Mouse (Mus musculus): ENCODE data around the gene Vps53. TPM values are rescaled to one million over a fixed set of nuclear protein-coding genes. Genes with fewer than 3 reads are reported as not detected.

The Vps53 gene
- total RNA-seq, 1 experiment from 2014 or later, result 47.8 TPM

DNA sequence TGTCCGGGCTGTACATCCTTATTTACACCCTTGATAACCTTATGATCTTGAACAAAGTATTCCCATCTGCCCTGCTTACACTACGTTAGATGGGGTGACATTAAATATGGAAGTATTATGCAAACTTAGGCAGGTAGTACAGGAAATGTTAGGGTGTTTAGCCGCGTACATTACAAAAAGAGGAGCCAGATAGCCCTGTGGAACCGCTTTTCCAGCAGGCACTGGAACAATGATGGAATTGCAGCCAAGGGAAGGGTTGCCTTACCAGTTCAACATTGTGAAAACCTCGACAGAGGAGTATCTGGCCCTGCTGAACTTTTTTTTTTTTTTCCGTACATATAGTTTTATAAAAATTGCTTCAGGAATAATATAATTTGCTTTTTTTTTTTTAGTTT is 696 bp upstream of the Vps53 start:
- ATAC-seq (replicated peaks in 1 of 2; ENCODE audit: insufficient read depth in 1 of 2, low FRiP score in 2 of 2, low TSS enrichment in 1 of 2, low read depth in 1 of 2, poor library complexity in 2 of 2, severe bottlenecking in 2 of 2), result no peak

DNA sequence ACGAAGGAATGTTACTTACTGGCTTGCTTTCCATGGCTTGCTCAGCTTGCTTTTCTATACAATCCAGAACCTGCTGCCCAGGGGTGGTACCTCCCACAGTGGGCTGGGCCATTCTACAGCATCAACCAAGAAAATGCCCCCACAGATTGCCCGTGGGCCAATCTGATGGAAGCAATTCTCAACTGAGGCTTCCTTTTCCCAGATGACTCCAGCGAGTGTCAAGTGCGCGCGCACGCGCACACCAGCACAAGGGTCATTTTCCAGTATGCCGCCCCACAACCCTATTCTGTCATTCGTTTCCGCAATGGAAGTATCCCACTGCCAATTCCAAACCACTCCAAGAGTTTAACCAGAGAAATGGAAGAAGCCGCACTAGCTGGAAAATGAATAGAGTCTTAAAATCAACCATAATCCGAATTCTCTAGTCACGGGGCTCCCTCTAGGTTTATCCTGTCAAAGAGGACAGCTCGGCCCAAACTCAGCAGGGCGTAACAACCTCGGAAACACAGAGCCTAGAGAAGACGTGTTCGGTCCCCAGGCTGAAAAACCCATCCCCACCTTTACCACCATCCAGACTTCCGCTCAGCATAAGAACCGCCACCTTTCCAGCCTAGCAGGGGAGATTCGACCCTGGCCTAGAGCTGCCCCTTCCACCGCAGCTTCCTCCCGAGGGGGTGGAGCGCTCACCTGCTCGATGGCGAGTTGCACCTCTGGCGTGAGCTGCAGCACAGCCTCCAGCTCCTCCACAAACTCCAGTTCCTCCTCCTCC is 537 bp downstream of the Vps53 start:
- ATAC-seq (replicated peaks in 1 of 2; ENCODE audit: insufficient read depth in 1 of 2, low FRiP score in 2 of 2, low TSS enrichment in 1 of 2, low read depth in 1 of 2, poor library complexity in 2 of 2, severe bottlenecking in 2 of 2), result peak; percentile 47 to 70

- ATAC-seq (replicated peaks in 1 of 2; ENCODE audit: insufficient read depth in 1 of 2, low FRiP score in 2 of 2, low TSS enrichment in 1 of 2, low read depth in 1 of 2, poor library complexity in 2 of 2, severe bottlenecking in 2 of 2), result no peak
Observed at GRCm38 (mm10) chr11:76170207-76170606, 9.2 kb downstream of the Vps53 start.

DNA sequence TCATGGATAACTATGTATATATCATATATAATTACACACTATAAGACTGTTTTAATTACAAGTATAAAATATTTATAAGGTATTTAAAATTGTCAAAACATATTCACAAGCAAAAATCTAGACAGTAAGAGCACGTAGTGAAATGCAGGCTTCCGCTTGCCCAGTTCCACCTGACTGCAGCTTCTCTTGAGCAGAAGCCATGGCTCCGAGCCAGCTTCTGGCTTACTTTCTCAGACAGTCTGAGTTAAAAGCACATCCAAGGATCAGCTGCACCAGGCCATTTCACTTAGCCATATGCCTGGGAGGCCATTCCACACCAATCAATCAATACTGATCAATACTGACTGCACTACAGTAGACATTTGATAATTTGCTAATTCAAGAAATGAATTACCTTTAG is 10.5 kb downstream of the Vps53 start:
- no peak for ATAC-seq (replicated peaks in 1 of 2; ENCODE audit: insufficient read depth in 1 of 2, low FRiP score in 2 of 2, low TSS enrichment in 1 of 2, low read depth in 1 of 2, poor library complexity in 2 of 2, severe bottlenecking in 2 of 2)

- ATAC-seq (replicated peaks in 1 of 2; ENCODE audit: insufficient read depth in 1 of 2, low FRiP score in 2 of 2, low TSS enrichment in 1 of 2, low read depth in 1 of 2, poor library complexity in 2 of 2, severe bottlenecking in 2 of 2), result peak; percentile 25 to 46; a peak in 2 of 4 replicates
Observed at GRCm38 (mm10) chr11:76167079-76167765, 12.2 kb downstream of the Vps53 start.

DNA sequence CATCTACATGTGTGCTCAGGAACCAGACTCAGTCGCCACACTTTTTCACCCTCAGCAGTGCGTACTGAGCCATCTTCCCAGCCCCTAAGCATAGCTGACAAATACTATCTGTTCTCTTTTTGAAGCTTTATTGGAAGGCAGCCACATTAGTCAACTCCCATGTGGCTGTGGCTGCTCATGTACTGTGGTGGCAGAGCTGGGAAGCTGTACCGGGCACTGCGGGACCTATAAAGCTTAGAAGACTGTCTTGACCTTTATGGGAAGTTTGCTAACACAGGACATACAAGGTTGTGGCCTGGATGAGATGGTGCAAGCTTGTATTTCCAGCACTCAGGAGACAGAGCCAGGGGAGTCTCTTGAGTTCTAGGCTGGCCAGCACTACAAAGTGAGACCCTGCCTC is 12.8 kb downstream of the Vps53 start:
- no peak; a peak in 1 of 4 replicates for ATAC-seq (replicated peaks in 1 of 2; ENCODE audit: insufficient read depth in 1 of 2, low FRiP score in 2 of 2, low TSS enrichment in 1 of 2, low read depth in 1 of 2, poor library complexity in 2 of 2, severe bottlenecking in 2 of 2)

- ATAC-seq (replicated peaks in 1 of 2; ENCODE audit: insufficient read depth in 1 of 2, low FRiP score in 2 of 2, low TSS enrichment in 1 of 2, low read depth in 1 of 2, poor library complexity in 2 of 2, severe bottlenecking in 2 of 2), result no peak
Observed at GRCm38 (mm10) chr11:76160251-76160650, 19.2 kb downstream of the Vps53 start.

DNA sequence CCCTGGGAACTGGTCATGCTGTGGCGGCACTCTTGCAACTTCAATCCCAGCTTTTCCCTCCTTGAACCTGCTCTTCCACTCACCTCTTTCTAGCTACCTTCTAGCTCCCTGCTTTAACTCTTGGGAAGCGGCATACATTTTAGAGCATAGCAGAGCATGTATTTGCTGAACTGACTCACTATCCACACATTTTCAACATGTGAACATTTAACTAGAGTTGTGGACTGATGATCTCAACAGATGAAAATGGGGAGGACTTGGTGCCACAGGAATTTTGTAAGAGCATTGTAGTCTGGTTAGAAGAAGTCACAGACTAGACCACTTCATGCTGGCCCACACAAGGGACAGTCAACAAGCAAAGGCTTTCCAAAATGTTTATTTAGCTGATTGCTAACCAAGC is 21.1 kb downstream of the Vps53 start:
- ATAC-seq (replicated peaks in 1 of 2; ENCODE audit: insufficient read depth in 1 of 2, low FRiP score in 2 of 2, low TSS enrichment in 1 of 2, low read depth in 1 of 2, poor library complexity in 2 of 2, severe bottlenecking in 2 of 2), result no peak

DNA sequence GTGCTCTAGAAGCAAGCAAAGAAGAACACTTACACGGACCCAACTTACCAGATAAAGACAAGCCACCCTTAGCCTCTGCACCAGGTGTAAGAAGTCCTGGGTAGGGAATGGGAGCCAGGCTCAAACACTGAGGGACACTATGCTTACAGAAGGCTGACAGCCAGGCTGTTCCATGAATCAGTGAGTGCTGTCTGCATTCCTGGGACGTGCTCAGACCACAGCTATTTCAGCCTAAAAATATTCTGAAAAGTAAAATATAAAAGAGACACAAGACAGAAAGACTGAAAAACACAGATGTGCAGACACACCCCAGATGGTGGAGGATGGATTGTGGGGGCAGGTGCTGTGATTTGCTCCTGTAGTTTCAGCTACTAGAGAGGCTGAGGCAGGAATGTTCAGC is 24.6 kb downstream of the Vps53 start:
- no peak for ATAC-seq (replicated peaks in 1 of 2; ENCODE audit: insufficient read depth in 1 of 2, low FRiP score in 2 of 2, low TSS enrichment in 1 of 2, low read depth in 1 of 2, poor library complexity in 2 of 2, severe bottlenecking in 2 of 2)

DNA sequence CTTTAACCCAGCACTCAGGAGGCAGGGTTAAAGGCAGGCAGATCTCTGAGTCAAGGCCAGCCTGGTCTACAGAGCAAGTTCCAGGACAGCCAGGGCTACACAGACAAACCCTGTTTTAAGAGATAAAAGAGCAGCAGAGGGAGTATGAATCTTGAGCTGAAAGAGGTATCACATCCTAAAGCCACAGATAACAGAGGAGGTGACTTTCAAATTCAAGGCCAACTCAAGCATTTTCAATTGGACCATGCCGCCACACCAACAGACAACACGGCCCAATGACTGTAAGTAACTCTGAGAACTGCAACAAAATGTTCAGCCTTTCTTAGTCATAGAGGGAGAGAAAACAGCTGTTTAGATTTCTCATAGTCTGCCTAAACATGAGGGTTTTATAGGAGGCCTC is 25.2 kb downstream of the Vps53 start:
- no peak for ATAC-seq (replicated peaks in 1 of 2; ENCODE audit: insufficient read depth in 1 of 2, low FRiP score in 2 of 2, low TSS enrichment in 1 of 2, low read depth in 1 of 2, poor library complexity in 2 of 2, severe bottlenecking in 2 of 2)

GRCm38 (mm10) chr11:76153236-76153951 is 26.1 kb downstream of the Vps53 start:
- ATAC-seq (replicated peaks in 1 of 2; ENCODE audit: insufficient read depth in 1 of 2, low FRiP score in 2 of 2, low TSS enrichment in 1 of 2, low read depth in 1 of 2, poor library complexity in 2 of 2, severe bottlenecking in 2 of 2), result peak; percentile 61 to 71; a peak in 3 of 4 replicates

DNA sequence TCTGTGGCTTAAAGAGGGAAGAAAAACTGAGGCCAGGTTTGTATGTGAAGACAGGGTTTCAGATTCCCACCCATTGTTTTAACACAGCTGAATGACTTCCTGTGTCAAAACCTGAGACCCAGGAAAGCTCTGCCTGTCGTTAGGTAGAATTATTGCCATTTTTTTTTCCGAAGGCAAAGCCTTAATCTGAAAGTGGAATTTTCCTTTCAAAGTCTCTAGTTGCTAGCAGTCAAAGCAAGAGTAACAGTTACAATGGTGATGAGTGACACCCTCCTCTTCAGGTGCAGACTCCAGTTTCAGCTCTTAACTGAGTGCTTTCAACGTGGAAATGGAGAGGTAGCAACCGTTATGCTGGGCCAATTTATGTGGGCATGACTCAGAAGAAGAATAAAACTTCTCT is 28.5 kb downstream of the Vps53 start:
- ATAC-seq (replicated peaks in 1 of 2; ENCODE audit: insufficient read depth in 1 of 2, low FRiP score in 2 of 2, low TSS enrichment in 1 of 2, low read depth in 1 of 2, poor library complexity in 2 of 2, severe bottlenecking in 2 of 2), result no peak

DNA sequence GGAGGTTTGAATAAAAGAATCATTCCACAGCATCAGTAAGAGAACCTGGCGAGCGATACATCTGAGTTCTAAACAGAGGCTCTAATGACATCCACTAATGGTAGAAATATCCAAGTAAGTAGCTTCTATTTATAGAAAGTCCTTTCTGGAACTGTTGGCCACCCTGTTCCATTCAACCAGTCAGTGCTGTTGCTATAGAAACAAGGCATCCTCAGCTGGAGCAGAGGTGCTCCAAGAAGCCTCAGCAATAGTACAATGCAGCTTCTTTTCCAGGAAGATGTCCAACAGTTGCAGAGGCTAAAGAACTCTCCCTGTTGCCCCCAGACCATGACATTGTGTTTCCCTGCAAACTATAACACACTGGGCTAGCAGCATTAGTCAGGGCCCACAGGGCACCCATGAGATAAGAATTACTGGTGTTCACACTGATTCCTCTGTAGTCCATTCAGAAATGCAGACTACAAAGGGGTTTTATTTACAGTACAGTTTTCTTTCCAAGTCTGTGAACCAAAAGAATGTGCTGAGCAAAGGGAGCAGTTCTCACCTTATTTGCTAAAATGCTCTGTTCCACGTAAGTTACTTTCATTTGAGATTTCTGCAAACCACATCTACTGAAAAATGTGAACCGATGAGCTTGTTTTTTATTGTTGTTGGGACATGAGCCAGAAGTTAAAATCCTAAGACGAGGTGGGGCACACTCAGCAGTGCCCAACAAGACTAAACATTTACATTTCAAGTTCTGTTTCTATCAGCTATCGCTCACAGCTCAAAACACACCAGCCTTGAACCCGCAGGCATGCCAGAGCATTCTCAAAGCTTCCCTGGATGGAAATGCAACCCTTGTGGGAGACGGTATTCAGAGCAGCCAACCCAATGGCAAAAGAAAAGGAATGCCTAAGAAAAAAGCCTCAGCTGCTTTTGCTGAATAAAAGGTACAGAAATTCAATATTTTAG is 31.1 kb downstream of the Vps53 start:
- ATAC-seq (replicated peaks in 1 of 2; ENCODE audit: insufficient read depth in 1 of 2, low FRiP score in 2 of 2, low TSS enrichment in 1 of 2, low read depth in 1 of 2, poor library complexity in 2 of 2, severe bottlenecking in 2 of 2), result no peak

GRCm38 (mm10) chr11:76146187-76147010 is 33.0 kb downstream of the Vps53 start:
- no peak for ATAC-seq (replicated peaks in 1 of 2; ENCODE audit: insufficient read depth in 1 of 2, low FRiP score in 2 of 2, low TSS enrichment in 1 of 2, low read depth in 1 of 2, poor library complexity in 2 of 2, severe bottlenecking in 2 of 2)

GRCm38 (mm10) chr11:76145169-76145568 is 34.3 kb downstream of the Vps53 start:
- ATAC-seq (replicated peaks in 1 of 2; ENCODE audit: insufficient read depth in 1 of 2, low FRiP score in 2 of 2, low TSS enrichment in 1 of 2, low read depth in 1 of 2, poor library complexity in 2 of 2, severe bottlenecking in 2 of 2), result no peak

DNA sequence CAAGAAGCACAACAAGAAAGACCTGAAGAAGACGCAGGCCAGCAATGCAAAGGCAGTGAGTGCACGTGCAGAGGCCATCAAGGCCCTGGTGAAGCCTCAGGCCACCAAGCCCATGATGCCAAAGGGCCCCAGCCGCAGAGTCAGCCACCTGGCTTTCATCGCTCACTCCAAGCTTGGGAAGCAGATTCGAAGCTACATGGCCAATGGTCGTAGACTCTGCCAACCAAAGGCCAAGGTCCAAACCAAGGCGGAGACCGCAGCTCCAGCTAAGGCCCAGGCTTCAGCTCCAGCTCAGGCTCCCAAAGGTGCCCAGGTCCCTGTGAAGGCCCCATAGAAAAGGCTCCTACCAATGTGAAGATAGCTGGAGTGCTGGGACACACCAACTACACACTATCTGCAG is 35.1 kb downstream of the Vps53 start:
- no peak for ATAC-seq (replicated peaks in 1 of 2; ENCODE audit: insufficient read depth in 1 of 2, low FRiP score in 2 of 2, low TSS enrichment in 1 of 2, low read depth in 1 of 2, poor library complexity in 2 of 2, severe bottlenecking in 2 of 2)

All from hematopoietic stem cell, adult 5-6 weeks (primary cell).